Mouse (Mus musculus): ENCODE data around the gene Utp15.

Utp15 gene

GRCm38 (mm10) chr13:98262636-98263457 lies at the start of gene Utp15, which contains the start of gene Ankra2:
Gene Utp15 (minus strand): TSS chr13:98263041.
Gene Ankra2 (plus strand): TSS chr13:98263074.
- DNase-seq: peak; percentile 94 to 97

- DNase-seq: no peak
Measured at GRCm38 (mm10) chr13:98311597-98311996, 48.8 kb upstream of the Utp15 start.

- DNase-seq: no peak
Measured at GRCm38 (mm10) chr13:98308724-98309123, 45.9 kb upstream of the Utp15 start.

- DNase-seq: no peak
Measured at GRCm38 (mm10) chr13:98308004-98308403, 45.2 kb upstream of the Utp15 start.

GRCm38 (mm10) chr13:98306852-98307475 lies 44.1 kb upstream of the Utp15 start:
- no peak for DNase-seq

GRCm38 (mm10) chr13:98306393-98306792 lies 43.6 kb upstream of the Utp15 start:
- no peak for DNase-seq

- no peak for DNase-seq
Measured at GRCm38 (mm10) chr13:98305257-98305656, 42.4 kb upstream of the Utp15 start.

- DNase-seq: peak; percentile 11 to 67
Measured at GRCm38 (mm10) chr13:98298833-98299758, 36.3 kb upstream of the Utp15 start.

- DNase-seq: no peak
Measured at GRCm38 (mm10) chr13:98297883-98298482, 35.1 kb upstream of the Utp15 start.

- DNase-seq: no peak
Measured at GRCm38 (mm10) chr13:98296072-98296471, 33.2 kb upstream of the Utp15 start.

GRCm38 (mm10) chr13:98291712-98292111 lies 28.9 kb upstream of the Utp15 start:
- no peak for DNase-seq

- DNase-seq: no peak
Measured at GRCm38 (mm10) chr13:98290719-98291118, 27.9 kb upstream of the Utp15 start.

- no peak for DNase-seq
Measured at GRCm38 (mm10) chr13:98280990-98281650, 18.3 kb upstream of the Utp15 start.

- no peak for DNase-seq
Measured at GRCm38 (mm10) chr13:98279686-98280085, 16.8 kb upstream of the Utp15 start, which contains the start of gene Gm21976. Gene Gm21976 (plus strand): TSS chr13:98279887.

GRCm38 (mm10) chr13:98277501-98277900 lies 14.7 kb upstream of the Utp15 start:
- no peak for DNase-seq

- no peak for DNase-seq
Measured at GRCm38 (mm10) chr13:98276253-98276652, 13.4 kb upstream of the Utp15 start.

- DNase-seq: no peak
Measured at GRCm38 (mm10) chr13:98275646-98276045, 12.8 kb upstream of the Utp15 start.

GRCm38 (mm10) chr13:98274023-98274422 lies 11.2 kb upstream of the Utp15 start:
- DNase-seq: no peak

GRCm38 (mm10) chr13:98264111-98264510 lies 1.3 kb upstream of the Utp15 start:
- DNase-seq: no peak

- no peak for DNase-seq
Measured at GRCm38 (mm10) chr13:98263458-98263987, 682 bp upstream of the Utp15 start.

GRCm38 (mm10) chr13:98254921-98255320 lies 7.9 kb downstream of the Utp15 start:
- DNase-seq: no peak

- no peak for DNase-seq
Measured at GRCm38 (mm10) chr13:98249594-98249993, 13.2 kb downstream of the Utp15 start.

All from spleen, adult 18-20 months (tissue).